16 mouse cellular contexts compared by ENCODE assay signal in genomic region chr11:108162110-108162509, GRCm38 (mm10).
DNase-seq lines count a peak whose midpoint lies in the region; ATAC-seq and TF ChIP-seq lines count a peak whose summit lies in the region.
"Had no signal": no experiment of that assay in that cellular context is flagged by ENCODE, and none has a peak within 500 bp of the region (broad histone marks: within the 10 kb centered on the region; RNA-seq: fewer than 3 reads in every experiment).

No protein-coding gene starts in this region.

- H3K4me3 ChIP-seq in midbrain, embryonic 10.5 days: no peak overlapping the region
- H3K4me3 ChIP-seq in midbrain, embryonic 16.5 days (ENCODE audit: low read depth, low read length): no peak overlapping the region
- no peak overlapping the region for H3K4me3 ChIP-seq in forebrain, embryonic 10.5 days
- H3K4me3 ChIP-seq in hindbrain, embryonic 13.5 days: no peak overlapping the region
- no peak overlapping the region for H3K4me3 ChIP-seq in olfactory bulb, adult 2 months (ENCODE audit: insufficient read depth, low read depth, low read length)
- H3K4me3 ChIP-seq: embryonic facial prominence, embryonic 12.5 days; heart, embryonic 12.5 days had no signal

- H3K27ac ChIP-seq in midbrain, embryonic 10.5 days (replicated peaks): peak overlapping the region; percentile 77
- H3K27ac ChIP-seq in midbrain, embryonic 16.5 days (ENCODE audit: low read length): no peak overlapping the region
- peak overlapping the region; percentile 63; the same call in 1 of the 2 replicates for H3K27ac ChIP-seq in forebrain, embryonic 10.5 days
- peak overlapping the region; percentile 25 for H3K27ac ChIP-seq in hindbrain, embryonic 13.5 days
- H3K27ac ChIP-seq in olfactory bulb, adult 2 months (ENCODE audit: insufficient read depth, low read depth, low read length): peak overlapping the region; percentile 60
- H3K27ac ChIP-seq: embryonic facial prominence, embryonic 12.5 days had no signal

- H3K4me1 ChIP-seq in midbrain, embryonic 10.5 days: peaks cover 19% of the 10 kb centered on the region
- H3K4me1 ChIP-seq in midbrain, embryonic 16.5 days (ENCODE audit: control insufficient read depth, insufficient read depth, low read length): peaks cover 8% of the 10 kb centered on the region
- peaks cover 27% of the 10 kb centered on the region for H3K4me1 ChIP-seq in forebrain, embryonic 10.5 days
- peaks cover 11% of the 10 kb centered on the region for H3K4me1 ChIP-seq in hindbrain, embryonic 13.5 days (replicated peaks)
- H3K4me1 ChIP-seq in olfactory bulb, adult 2 months (ENCODE audit: control insufficient read depth, insufficient read depth, low read length): peaks cover 13% of the 10 kb centered on the region
- H3K4me1 ChIP-seq: embryonic facial prominence, embryonic 12.5 days had no signal

- no peak overlapping the region for H3K4me2 ChIP-seq in midbrain, embryonic 16.5 days (ENCODE audit: low read length)
- H3K4me2 ChIP-seq in hindbrain, embryonic 13.5 days: no peak overlapping the region
- H3K4me2 ChIP-seq: embryonic facial prominence, embryonic 12.5 days; heart, embryonic 12.5 days had no signal

- H3K9ac ChIP-seq in midbrain, embryonic 16.5 days (ENCODE audit: low read depth, low read length): no peak overlapping the region
- H3K9ac ChIP-seq in hindbrain, embryonic 13.5 days: no peak overlapping the region
- H3K9ac ChIP-seq: embryonic facial prominence, embryonic 12.5 days; heart, embryonic 12.5 days had no signal

- no peak for ATAC-seq in midbrain, embryonic 16.5 days
- ATAC-seq in hindbrain, embryonic 13.5 days (ENCODE audit: low FRiP score): no peak

- no peaks in the 10 kb centered on the region for H3K36me3 ChIP-seq in midbrain, embryonic 10.5 days
- no peaks in the 10 kb centered on the region for H3K36me3 ChIP-seq in midbrain, embryonic 16.5 days (ENCODE audit: control insufficient read depth, insufficient read depth, low read length)
- 0 out of 2 replicates have a peak, but pooled peaks cover 2% of the 10 kb centered on the region for H3K36me3 ChIP-seq in forebrain, embryonic 10.5 days (replicated peaks)
- H3K36me3 ChIP-seq in hindbrain, embryonic 13.5 days: no peaks in the 10 kb centered on the region
- H3K36me3 ChIP-seq: embryonic facial prominence, embryonic 12.5 days; G1E had no signal

- no peak for DNase-seq in midbrain, embryonic 10.5 days (ENCODE audit: low spot score)
- no peak for DNase-seq in forebrain, embryonic 10.5 days (ENCODE audit: extremely low spot score, low spot score)
- no peak for DNase-seq in adrenal gland, postnatal 14 days
- DNase-seq in MN1 (ENCODE audit: low spot score): no peak
- DNase-seq in ovary, postnatal 14 days (ENCODE audit: low spot score): no peak
- DNase-seq: cerebellum, adult 9-10 months; gastrocnemius, postnatal 10 days; layer of hippocampus, adult 9-11 months; right cerebral cortex, postnatal 14 days; thymus, adult 18-20 months had no signal

- no peak for TF ChIP-seq POLR2A in olfactory bulb, adult 2 months (IDR thresholded peaks at IDR 0.05; ENCODE audit: insufficient read depth, low read depth, low read length)

- no peaks in the 10 kb centered on the region; the same call in 1 of the 2 replicates for H3K9me3 ChIP-seq in midbrain, embryonic 10.5 days (replicated peaks)
- peaks cover 3% of the 10 kb centered on the region; the same call in 1 of the 2 replicates for H3K9me3 ChIP-seq in midbrain, embryonic 16.5 days (replicated peaks; ENCODE audit: control insufficient read depth, low read length, poor library complexity, severe bottlenecking)
- H3K9me3 ChIP-seq in forebrain, embryonic 10.5 days: peaks cover 8% of the 10 kb centered on the region; the same call in 1 of the 2 replicates
- peaks cover 6% of the 10 kb centered on the region; the same call in 1 of the 2 replicates for H3K9me3 ChIP-seq in hindbrain, embryonic 13.5 days
- H3K9me3 ChIP-seq: embryonic facial prominence, embryonic 12.5 days had no signal

- TF ChIP-seq CTCF in olfactory bulb, adult 2 months (IDR thresholded peaks at IDR 0.05; ENCODE audit: insufficient read depth, low read depth, low read length): no peak

- 41% methylated on average over 4 of the region's 4 CpGs for WGBS in midbrain, embryonic 10.5 days
- 14% methylated on average over 4 of the region's 4 CpGs for WGBS in midbrain, embryonic 16.5 days
- 29% methylated on average over 4 of the region's 4 CpGs for WGBS in forebrain, embryonic 10.5 days
- 20% methylated on average over 4 of the region's 4 CpGs for WGBS in hindbrain, embryonic 13.5 days
- 27% methylated on average over 4 of the region's 4 CpGs for WGBS in olfactory bulb, adult 2 months

- H3K27me3 ChIP-seq in midbrain, embryonic 10.5 days (ENCODE audit: low read depth, poor library complexity, severe bottlenecking): no peaks in the 10 kb centered on the region
- no peaks in the 10 kb centered on the region for H3K27me3 ChIP-seq in midbrain, embryonic 16.5 days (ENCODE audit: control insufficient read depth, insufficient read depth, low read depth, low read length)
- H3K27me3 ChIP-seq in forebrain, embryonic 10.5 days (ENCODE audit: poor library complexity, severe bottlenecking): no peaks in the 10 kb centered on the region
- no peaks in the 10 kb centered on the region for H3K27me3 ChIP-seq in hindbrain, embryonic 13.5 days
- H3K27me3 ChIP-seq: embryonic facial prominence, embryonic 12.5 days; heart, embryonic 12.5 days had no signal
